Mouse (Mus musculus): ENCODE data around the gene Tsga10. TPM values are rescaled to one million over a fixed set of nuclear protein-coding genes. Genes with fewer than 3 reads are reported as not detected.

Gene Tsga10
- polyA plus RNA-seq, 1 experiment: 3.3 TPM

DNA sequence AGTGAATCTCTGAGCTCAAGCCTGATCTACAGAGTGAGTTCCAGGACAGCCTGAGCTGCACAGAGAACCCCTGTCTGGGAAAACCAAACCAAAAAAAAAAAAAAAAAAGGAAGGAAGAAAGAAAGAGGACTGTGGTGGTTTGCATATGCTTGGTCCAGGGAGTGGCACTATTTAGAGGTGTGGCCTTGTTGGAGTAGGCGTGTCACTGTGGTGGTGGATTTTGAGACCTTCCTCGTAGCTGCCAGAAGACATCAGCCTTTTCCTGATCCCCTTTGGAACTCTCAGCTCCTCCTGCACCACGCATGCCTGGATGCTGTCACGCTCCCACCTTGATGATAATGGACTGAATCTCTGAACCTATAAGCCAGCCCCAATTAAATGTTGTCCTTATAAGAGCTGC lies 17.2 kb upstream of the Tsga10 start:
- Histone ChIP-seq H3K4me3 (ENCODE audit: insufficient read depth, low read length) (no peak overlapping the region), H3K4me1 (ENCODE audit: control insufficient read depth, insufficient read depth, low read length) (0 out of 2 replicates have a peak, but pooled peaks cover 2% of the 10 kb centered on the region), H3K27ac (ENCODE audit: insufficient read depth, low read length) (no peak overlapping the region)
- TF ChIP-seq CTCF (IDR thresholded peaks at IDR 0.05; ENCODE audit: borderline replicate concordance, insufficient read depth, low read length): no peak

- no peak for TF ChIP-seq POLR2A (IDR thresholded peaks at IDR 0.05; ENCODE audit: low read depth, low read length)
- Histone ChIP-seq H3K27ac (ENCODE audit: insufficient read depth, low read length) (no peak overlapping the region), H3K4me3 (ENCODE audit: insufficient read depth, low read length) (no peak overlapping the region), H3K4me1 (ENCODE audit: control insufficient read depth, insufficient read depth, low read length) (no peaks in the 10 kb centered on the region)
Measured at GRCm38 (mm10) chr1:37877736-37878460, 11.7 kb upstream of the Tsga10 start.

DNA sequence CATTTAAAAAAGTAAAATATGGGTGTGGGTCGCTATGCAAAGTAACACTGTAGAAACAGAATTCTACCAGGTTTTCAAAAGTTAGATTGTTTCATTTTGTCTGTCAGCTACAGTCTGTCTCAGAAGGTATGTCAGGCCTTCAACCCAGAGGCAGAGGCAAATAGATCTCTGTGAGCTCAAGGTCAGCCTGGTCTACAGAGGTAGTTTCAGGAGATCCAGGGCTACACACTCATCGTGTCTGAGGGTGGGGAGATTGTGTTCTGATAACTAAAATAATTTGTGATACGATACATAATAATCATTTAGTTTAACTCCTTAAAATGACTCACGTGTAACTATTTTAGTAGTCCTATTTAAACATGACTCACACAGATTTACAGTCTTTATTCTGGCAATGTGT lies 6.9 kb upstream of the Tsga10 start:
- Histone ChIP-seq H3K4me3 (ENCODE audit: insufficient read depth, low read length) (peak overlapping the region; percentile 83), H3K4me1 (ENCODE audit: control insufficient read depth, insufficient read depth, low read length) (peaks cover 4% of the 10 kb centered on the region), H3K27ac (ENCODE audit: insufficient read depth, low read length) (peak overlapping the region; percentile 23; the same call in 1 of the 2 replicates)
- TF ChIP-seq POLR2A (IDR thresholded peaks at IDR 0.05; ENCODE audit: low read depth, low read length) (no peak), CTCF (IDR thresholded peaks at IDR 0.05; ENCODE audit: borderline replicate concordance, insufficient read depth, low read length) (no peak)

DNA sequence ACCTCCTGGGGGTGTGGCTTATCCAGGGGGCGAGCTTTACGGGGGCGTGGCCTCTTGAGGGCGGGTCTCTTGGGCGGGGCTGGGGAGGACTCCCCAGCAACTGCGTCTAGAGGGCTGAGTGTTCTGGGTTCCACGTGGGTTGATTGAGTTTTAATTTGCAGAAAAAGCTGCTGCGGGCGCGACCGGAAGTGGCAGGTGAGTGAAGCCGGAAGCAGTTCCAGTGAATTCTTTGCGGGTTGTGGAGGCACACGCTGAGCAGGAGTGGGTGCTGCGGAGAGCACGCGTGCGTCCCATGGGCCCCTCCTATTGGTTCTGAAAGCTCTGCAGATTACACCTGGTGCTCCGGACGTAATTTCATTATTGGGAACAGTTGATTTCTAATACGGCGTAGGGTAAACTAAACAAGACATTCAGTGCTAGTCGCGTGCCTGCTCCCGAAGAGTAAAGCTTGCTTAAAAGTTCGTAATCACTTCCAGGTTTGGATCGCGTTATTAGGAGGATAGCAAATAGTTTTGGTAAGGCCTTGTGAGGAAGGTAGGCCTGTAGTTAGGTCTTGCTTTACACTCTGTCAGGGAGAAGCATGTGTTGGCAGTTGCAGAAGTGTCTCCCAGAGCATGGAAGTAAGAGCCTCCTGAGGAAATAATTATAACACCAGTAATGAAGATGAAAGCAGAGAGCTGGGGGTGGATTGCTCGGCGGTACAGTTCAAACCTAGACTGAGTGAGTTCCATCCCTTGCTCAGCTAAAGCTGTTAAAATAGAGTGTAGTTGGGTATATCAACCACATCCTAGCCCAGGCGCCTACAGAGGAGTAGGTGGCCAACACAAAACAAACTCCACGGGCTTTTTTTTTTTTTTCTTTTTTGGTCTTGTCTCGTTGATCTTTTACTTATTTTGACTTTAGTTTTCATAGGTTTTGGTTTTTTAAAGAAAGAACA lies 6.2 kb upstream of the Tsga10 start:
- Histone ChIP-seq H3K4me3 (ENCODE audit: insufficient read depth, low read length) (peak overlapping the region; percentile 83), H3K27ac (ENCODE audit: insufficient read depth, low read length) (peak overlapping the region; percentile 95), H3K4me1 (ENCODE audit: control insufficient read depth, insufficient read depth, low read length) (peaks cover 4% of the 10 kb centered on the region)
- TF ChIP-seq POLR2A (IDR thresholded peaks at IDR 0.05; ENCODE audit: low read depth, low read length): peak; percentile 55
- no peak for TF ChIP-seq CTCF (IDR thresholded peaks at IDR 0.05; ENCODE audit: borderline replicate concordance, insufficient read depth, low read length)

GRCm38 (mm10) chr1:37871704-37872103 lies 5.5 kb upstream of the Tsga10 start, which contains the start of gene Lipt1:
Lipt1 (plus strand) TSS chr1:37871738.
- peak within 1 kb of the TSS; percentile 95 for H3K27ac ChIP-seq (ENCODE audit: insufficient read depth, low read length)
- TF ChIP-seq POLR2A (IDR thresholded peaks at IDR 0.05; ENCODE audit: low read depth, low read length) (no peak; the same call in 1 of the 2 replicates), CTCF (IDR thresholded peaks at IDR 0.05; ENCODE audit: borderline replicate concordance, insufficient read depth, low read length) (no peak)
- H3K4me3 ChIP-seq (ENCODE audit: insufficient read depth, low read length): peak within 1 kb of the TSS; percentile 83
- H3K4me1 ChIP-seq (ENCODE audit: control insufficient read depth, insufficient read depth, low read length): peaks cover 4% of the 10 kb centered on the region

- Histone ChIP-seq H3K4me3 (ENCODE audit: insufficient read depth, low read length) (no peak overlapping the region), H3K27ac (ENCODE audit: insufficient read depth, low read length) (no peak overlapping the region)
- TF ChIP-seq CTCF (IDR thresholded peaks at IDR 0.05; ENCODE audit: borderline replicate concordance, insufficient read depth, low read length) (no peak), POLR2A (IDR thresholded peaks at IDR 0.05; ENCODE audit: low read depth, low read length) (no peak)
Measured at GRCm38 (mm10) chr1:37869362-37869761, 3.1 kb upstream of the Tsga10 start.

GRCm38 (mm10) chr1:37868640-37869039 lies 2.4 kb upstream of the Tsga10 start:
- TF ChIP-seq CTCF (IDR thresholded peaks at IDR 0.05; ENCODE audit: borderline replicate concordance, insufficient read depth, low read length): no peak
- Histone ChIP-seq H3K27ac (ENCODE audit: insufficient read depth, low read length) (no peak overlapping the region), H3K4me1 (ENCODE audit: control insufficient read depth, insufficient read depth, low read length) (peaks cover 6% of the 10 kb centered on the region), H3K4me3 (ENCODE audit: insufficient read depth, low read length) (no peak overlapping the region)

More at GRCm38 (mm10) chr1:37869362-37869761, 3.1 kb upstream of the Tsga10 start:
- peaks cover 6% of the 10 kb centered on the region for H3K4me1 ChIP-seq (ENCODE audit: control insufficient read depth, insufficient read depth, low read length)

- Histone ChIP-seq H3K27ac (ENCODE audit: insufficient read depth, low read length) (no peak overlapping the region), H3K4me1 (ENCODE audit: control insufficient read depth, insufficient read depth, low read length) (peaks cover 6% of the 10 kb centered on the region), H3K4me3 (ENCODE audit: insufficient read depth, low read length) (no peak overlapping the region)
- TF ChIP-seq POLR2A (IDR thresholded peaks at IDR 0.05; ENCODE audit: low read depth, low read length): no peak
- no peak for TF ChIP-seq CTCF (IDR thresholded peaks at IDR 0.05; ENCODE audit: borderline replicate concordance, insufficient read depth, low read length)
Measured at GRCm38 (mm10) chr1:37867684-37868322, 1.6 kb upstream of the Tsga10 start.

DNA sequence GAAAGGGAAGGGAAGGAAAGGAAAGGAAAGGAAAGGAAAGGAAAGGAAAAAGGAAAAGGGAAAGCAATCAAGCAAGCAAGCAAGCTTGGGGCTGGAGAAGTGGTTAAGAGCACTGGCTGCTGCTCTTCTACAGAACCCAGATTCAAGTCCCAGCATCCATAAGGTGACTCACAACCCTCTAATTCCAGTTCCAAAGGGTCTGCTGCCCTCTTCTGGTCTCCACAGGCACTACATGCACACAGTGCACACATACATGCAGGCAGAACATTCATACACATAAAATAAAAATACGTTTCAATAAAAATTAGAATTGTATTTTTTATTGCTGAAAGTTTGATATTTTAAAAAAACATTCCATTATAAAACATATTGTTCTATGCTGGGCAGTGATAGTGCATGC lies 827 bp upstream of the Tsga10 start:
- peaks cover 6% of the 10 kb centered on the region for H3K4me1 ChIP-seq (ENCODE audit: control insufficient read depth, insufficient read depth, low read length)
- no peak overlapping the region for H3K4me3 ChIP-seq (ENCODE audit: insufficient read depth, low read length)
- no peak for TF ChIP-seq POLR2A (IDR thresholded peaks at IDR 0.05; ENCODE audit: low read depth, low read length)
- TF ChIP-seq CTCF (IDR thresholded peaks at IDR 0.05; ENCODE audit: borderline replicate concordance, insufficient read depth, low read length): peak; percentile 62; the same call in 1 of the 2 replicates
- no peak overlapping the region for H3K27ac ChIP-seq (ENCODE audit: insufficient read depth, low read length)
